Mouse (Mus musculus) olfactory bulb, adult 2 months (tissue): ENCODE measurements around the gene Acot3. TPM values are rescaled to one million over a fixed set of nuclear protein-coding genes. Genes with fewer than 3 reads are reported as not detected.
"Not testable (repeated sequence)": the region's sequence is repeated elsewhere in the genome, so short reads cannot be mapped to it uniquely, and the experiment has no call there.

Experiments used
- H3K27ac ChIP-seq: fragments of 200-500 bp; 2 replicates; pipeline ENCODE4 v1.5.1; 2012; ENCODE audit warnings: low read depth, low read length; ENCODE audit not compliant: insufficient read depth
- H3K4me1 ChIP-seq: fragments of 200-500 bp; 2 replicates; pipeline ENCODE4 v1.6.1; 2012; ENCODE audit warnings: low read length; ENCODE audit not compliant: control insufficient read depth, insufficient read depth
- H3K4me3 ChIP-seq: fragments of 200-500 bp; 2 replicates; pipeline ENCODE4 v1.5.1; 2012; ENCODE audit warnings: mild to moderate bottlenecking, low read depth, low read length, moderate library complexity; ENCODE audit not compliant: insufficient read depth
- CTCF ChIP-seq: fragments of 200-500 bp; IDR thresholded peaks from 2 replicates; pipeline ENCODE4 v1.5.1; 2012; ENCODE audit warnings: low read depth, mild to moderate bottlenecking, low read length, moderate library complexity; ENCODE audit not compliant: insufficient read depth
- POLR2A ChIP-seq: fragments of 200-500 bp; IDR thresholded peaks from 2 replicates; pipeline ENCODE4 v1.6.1; 2012; ENCODE audit warnings: mild to moderate bottlenecking, low read depth, low read length, moderate library complexity; ENCODE audit not compliant: insufficient read depth
- WGBS: fragments of 180-500 bp; shearing (Covaris S2); methylation state at CpG from one replicate; pipeline ENCODE4 v1.1.7; 2018; 5-methylcytosine and 5-hydroxymethylcytosine counted together
- polyA plus RNA-seq: library from polyadenylated mRNA; stranded (reverse); fragments of >200 nt; gene quantifications from 2 replicates; pipeline ENCODE4 v1.2.4, GENCODE M21; 2012; ENCODE audit warnings: low replicate concordance; ENCODE audit not compliant: missing spikeins, insufficient read depth, insufficient read length

Acot3 gene
- polyA plus RNA-seq, 1 experiment, result not detected

- no peak for TF ChIP-seq POLR2A
- no peak for TF ChIP-seq CTCF
- Histone ChIP-seq H3K27ac (no peak overlapping the region), H3K4me1 (no peaks in the 10 kb centered on the region), H3K4me3 (no peak overlapping the region)
- 84% methylated on average over 2 of the region's 2 CpGs for WGBS
Observed at GRCm38 (mm10) chr12:84063833-84064232, 11.9 kb downstream of the Acot3 start.

- 0 out of 2 replicates have a peak, but pooled peaks cover under 1% of the 10 kb centered on the region for H3K4me1 ChIP-seq
- WGBS, result 75% methylated on average over 8 of the region's 8 CpGs
- H3K4me3 ChIP-seq, result no peak overlapping the region
- TF ChIP-seq POLR2A (no peak), CTCF (no peak)
- H3K27ac ChIP-seq, result no peak overlapping the region
Observed at GRCm38 (mm10) chr12:84064621-84065020, 12.7 kb downstream of the Acot3 start.

GRCm38 (mm10) chr12:84067752-84068151 is 15.8 kb downstream of the Acot3 start:
- Histone ChIP-seq H3K4me3 (no peak overlapping the region), H3K4me1 (peaks cover 5% of the 10 kb centered on the region), H3K27ac (no peak overlapping the region)
- 94% methylated on average over 4 of the region's 4 CpGs for whole genome bisulfite sequencing
- no peak for TF ChIP-seq CTCF
- no peak for TF ChIP-seq POLR2A

- H3K4me3 ChIP-seq, result no peak overlapping the region
- 70% methylated on average over 8 of the region's 8 CpGs for whole genome bisulfite sequencing
- H3K27ac ChIP-seq, result no peak overlapping the region
- no peak for TF ChIP-seq POLR2A
- TF ChIP-seq CTCF, result no peak
- peaks cover 5% of the 10 kb centered on the region for H3K4me1 ChIP-seq
Observed at GRCm38 (mm10) chr12:84068296-84068695, 16.4 kb downstream of the Acot3 start.

GRCm38 (mm10) chr12:84068986-84069385 is 17.0 kb downstream of the Acot3 start, which contains the start of gene Acot5:
Acot5 (plus strand) TSS chr12:84069325.
- TF ChIP-seq CTCF (no peak), POLR2A (no peak)
- Histone ChIP-seq H3K27ac (no peak within 1 kb of the TSS), H3K4me1 (peaks cover 5% of the 10 kb centered on the region), H3K4me3 (peak within 1 kb of the TSS; percentile 44)
- WGBS, result 58% methylated on average over 9 of the region's 9 CpGs

GRCm38 (mm10) chr12:84069582-84069981 is 17.6 kb downstream of the Acot3 start:
- not testable (repeated sequence) for H3K4me1 ChIP-seq, H3K27ac ChIP-seq
- peak overlapping the region; percentile 44 for H3K4me3 ChIP-seq
- 2% methylated on average over 52 of the region's 52 CpGs for WGBS

GRCm38 (mm10) chr12:84071696-84072095 is 19.8 kb downstream of the Acot3 start:
- Histone ChIP-seq H3K27ac (no peak overlapping the region), H3K4me3 (no peak overlapping the region), H3K4me1 (peaks cover 5% of the 10 kb centered on the region)
- no peak for TF ChIP-seq POLR2A
- TF ChIP-seq CTCF, result no peak
- 53% methylated on average over 2 of the region's 2 CpGs for whole genome bisulfite sequencing

- WGBS, result 89% methylated on average over 4 of the region's 4 CpGs
- Histone ChIP-seq H3K4me1 (no peaks in the 10 kb centered on the region), H3K4me3 (no peak overlapping the region), H3K27ac (no peak overlapping the region)
- TF ChIP-seq POLR2A (no peak), CTCF (no peak)
Observed at GRCm38 (mm10) chr12:84077371-84077990, 25.5 kb downstream of the Acot3 start.

- Histone ChIP-seq H3K4me1 (no peaks in the 10 kb centered on the region), H3K4me3 (no peak overlapping the region), H3K27ac (no peak overlapping the region)
- TF ChIP-seq CTCF, result no peak
- no peak for TF ChIP-seq POLR2A
- WGBS, result 81% methylated on average over 2 of the region's 2 CpGs
Observed at GRCm38 (mm10) chr12:84083842-84084241, 31.9 kb downstream of the Acot3 start.

- TF ChIP-seq CTCF (no peak), POLR2A (no peak)
- H3K27ac ChIP-seq, result no peak overlapping the region
- 90% methylated on average over 4 of the region's 4 CpGs for WGBS
- H3K4me1 ChIP-seq, result no peaks in the 10 kb centered on the region
- no peak overlapping the region for H3K4me3 ChIP-seq
Observed at GRCm38 (mm10) chr12:84084581-84084980, 32.6 kb downstream of the Acot3 start.

- not testable (repeated sequence) for H3K27ac ChIP-seq, H3K4me3 ChIP-seq, H3K4me1 ChIP-seq
- WGBS, result 92% methylated on average over 5 of the region's 5 CpGs
Observed at GRCm38 (mm10) chr12:84094666-84095065, 42.7 kb downstream of the Acot3 start.
